Mouse (Mus musculus) kidney, adult 2 months (tissue): ENCODE data around the gene Lrrc9. TPM values are rescaled to one million over a fixed set of nuclear protein-coding genes. Genes with fewer than 3 reads are reported as not detected.

Source experiments
- DNase-seq: peaks from one replicate; pipeline ENCODE4 v3.0.0; 2021
- H3K27ac ChIP-seq: fragments of 200-500 bp; 2 replicates; pipeline ENCODE4 v1.5.1; 2012; ENCODE audit warnings: low read depth, low read length, control low read depth, inconsistent platforms; ENCODE audit not compliant: insufficient read depth
- H3K27me3 ChIP-seq: fragments of 200-500 bp; replicated peaks from 2 replicates; pipeline ENCODE4 v1.6.1; 2012; ENCODE audit warnings: mild to moderate bottlenecking, moderate library complexity, low read length, inconsistent platforms; ENCODE audit not compliant: control insufficient read depth, insufficient read depth
- H3K36me3 ChIP-seq: fragments of 200-500 bp; 2 replicates; pipeline ENCODE4 v1.6.1; 2012; ENCODE audit warnings: mild to moderate bottlenecking, moderate library complexity, low read length, inconsistent platforms; ENCODE audit not compliant: control insufficient read depth, insufficient read depth
- H3K4me1 ChIP-seq: fragments of 200-500 bp; 2 replicates; pipeline ENCODE4 v1.6.1; 2011; ENCODE audit warnings: low read length; ENCODE audit not compliant: control insufficient read depth, insufficient read depth
- H3K4me3 ChIP-seq: fragments of 200-500 bp; 2 replicates; pipeline ENCODE4 v1.5.1; 2011; ENCODE audit warnings: mild to moderate bottlenecking, low read depth, low read length, control low read depth; ENCODE audit not compliant: insufficient read depth
- CTCF ChIP-seq: fragments of 200-500 bp; conservative IDR thresholded peaks from 2 replicates; pipeline ENCODE4 v1.5.1; 2011; ENCODE audit warnings: low read depth, mild to moderate bottlenecking, control low read depth, low read length, moderate library complexity, mixed read lengths; ENCODE audit not compliant: insufficient read depth, insufficient read length
- POLR2A ChIP-seq: fragments of 200-500 bp; IDR thresholded peaks from one replicate; pipeline ENCODE4 v1.6.1; 2011; ENCODE audit warnings: low read depth, low read length, control low read depth
- WGBS: fragments of 180-500 bp; shearing (Covaris S2); methylation state at CpG from one replicate; pipeline ENCODE4 v1.1.7; 2018; 5-methylcytosine and 5-hydroxymethylcytosine counted together
- polyA plus RNA-seq: library from polyadenylated mRNA; depleted of rRNA; stranded (reverse); fragments of >200 nt; gene quantifications from 2 replicates; pipeline ENCODE4 v1.2.3, GENCODE M21; 2012

The Lrrc9 gene
- polyA plus RNA-seq, 1 experiment = not detected

- H3K36me3 ChIP-seq = no peaks in the 10 kb centered on the region
- no peak overlapping the region for H3K4me3 ChIP-seq
- DNase-seq = no peak
- TF ChIP-seq CTCF = no peak
- TF ChIP-seq POLR2A = no peak
- WGBS = 82% methylated on average over 4 of the region's 4 CpGs
- H3K27me3 ChIP-seq = no peaks in the 10 kb centered on the region
- no peaks in the 10 kb centered on the region for H3K4me1 ChIP-seq
- H3K27ac ChIP-seq = no peak overlapping the region
Measured at GRCm38 (mm10) chr12:72525588-72525987, 83.9 kb downstream of the Lrrc9 start.

- WGBS = 77% methylated on average over 7 of the region's 7 CpGs
- H3K27me3 ChIP-seq = no peaks in the 10 kb centered on the region
- H3K4me3 ChIP-seq = no peak overlapping the region
- H3K4me1 ChIP-seq = peaks cover 2% of the 10 kb centered on the region; the same call in 1 of the 2 replicates
- H3K27ac ChIP-seq = no peak overlapping the region
- H3K36me3 ChIP-seq = no peaks in the 10 kb centered on the region
- no peak for TF ChIP-seq CTCF
- TF ChIP-seq POLR2A = no peak
- no peak for DNase-seq
Measured at GRCm38 (mm10) chr12:72532303-72532702, 90.6 kb downstream of the Lrrc9 start.

- no peak for DNase-seq
- TF ChIP-seq CTCF = no peak
- no peak for TF ChIP-seq POLR2A
- H3K4me3 ChIP-seq = no peak overlapping the region
- H3K27me3 ChIP-seq = no peaks in the 10 kb centered on the region
- H3K27ac ChIP-seq = no peak overlapping the region
- no peaks in the 10 kb centered on the region for H3K36me3 ChIP-seq
- peaks cover 2% of the 10 kb centered on the region; the same call in 1 of the 2 replicates for H3K4me1 ChIP-seq
- 80% methylated on average over 6 of the region's 6 CpGs for WGBS
Measured at GRCm38 (mm10) chr12:72533986-72534385, 92.3 kb downstream of the Lrrc9 start.

GRCm38 (mm10) chr12:72535599-72535998 is 93.9 kb downstream of the Lrrc9 start:
- H3K27me3 ChIP-seq = no peaks in the 10 kb centered on the region
- TF ChIP-seq POLR2A (no peak), CTCF (no peak)
- DNase-seq = no peak
- no peak overlapping the region for H3K27ac ChIP-seq
- H3K36me3 ChIP-seq = no peaks in the 10 kb centered on the region
- peaks cover 2% of the 10 kb centered on the region; the same call in 1 of the 2 replicates for H3K4me1 ChIP-seq
- H3K4me3 ChIP-seq = peak overlapping the region; percentile 82
- 46% methylated on average over 3 of the region's 3 CpGs for WGBS

- TF ChIP-seq CTCF = no peak
- TF ChIP-seq POLR2A = peak; percentile 50
- peak; percentile 97 for DNase-seq
- WGBS = under 1% methylated on average over 45 of the region's 45 CpGs
- H3K36me3 ChIP-seq = no peaks in the 10 kb centered on the region
- no peak within 1 kb of the TSS for H3K27ac ChIP-seq
- no peaks in the 10 kb centered on the region for H3K27me3 ChIP-seq
- peak within 1 kb of the TSS; percentile 82 for H3K4me3 ChIP-seq
- H3K4me1 ChIP-seq = peaks cover 2% of the 10 kb centered on the region; the same call in 1 of the 2 replicates
Measured at GRCm38 (mm10) chr12:72536021-72536597, 94.4 kb downstream of the Lrrc9 start, which contains the start of gene Pcnx4. Pcnx4 (plus strand) TSS chr12:72536383.

GRCm38 (mm10) chr12:72538571-72538970 is 96.9 kb downstream of the Lrrc9 start:
- no peaks in the 10 kb centered on the region for H3K36me3 ChIP-seq
- DNase-seq = no peak
- H3K27ac ChIP-seq = no peak overlapping the region
- 91% methylated on average over 10 of the region's 10 CpGs for WGBS
- peaks cover 2% of the 10 kb centered on the region; the same call in 1 of the 2 replicates for H3K4me1 ChIP-seq
- H3K27me3 ChIP-seq = no peaks in the 10 kb centered on the region
- TF ChIP-seq POLR2A (no peak), CTCF (no peak)
- H3K4me3 ChIP-seq = no peak overlapping the region

GRCm38 (mm10) chr12:72554347-72554746 is 112.7 kb downstream of the Lrrc9 start:
- Histone ChIP-seq H3K4me3 (no peak overlapping the region), H3K4me1 (no peaks in the 10 kb centered on the region), H3K27ac (no peak overlapping the region), H3K36me3 (no peaks in the 10 kb centered on the region), H3K27me3 (no peaks in the 10 kb centered on the region)
- TF ChIP-seq CTCF = no peak
- no peak for TF ChIP-seq POLR2A
- 57% methylated on average over 4 of the region's 4 CpGs for WGBS
- no peak for DNase-seq
